Mouse (Mus musculus) stomach, postnatal 0 days (tissue): Measurements from ENCODE around the gene Hltf.

ENCODE experiments used
- CTCF ChIP-seq: IDR thresholded peaks from 2 replicates; pipeline ENCODE4 v1.5.1; 2016; ENCODE audit warnings: antibody characterized with exemption, low read depth, mild to moderate bottlenecking, moderate library complexity
- EP300 ChIP-seq: optimal IDR thresholded peaks from 2 replicates; pipeline ENCODE3; 2016; ENCODE audit warnings: antibody characterized with exemption

DNA sequence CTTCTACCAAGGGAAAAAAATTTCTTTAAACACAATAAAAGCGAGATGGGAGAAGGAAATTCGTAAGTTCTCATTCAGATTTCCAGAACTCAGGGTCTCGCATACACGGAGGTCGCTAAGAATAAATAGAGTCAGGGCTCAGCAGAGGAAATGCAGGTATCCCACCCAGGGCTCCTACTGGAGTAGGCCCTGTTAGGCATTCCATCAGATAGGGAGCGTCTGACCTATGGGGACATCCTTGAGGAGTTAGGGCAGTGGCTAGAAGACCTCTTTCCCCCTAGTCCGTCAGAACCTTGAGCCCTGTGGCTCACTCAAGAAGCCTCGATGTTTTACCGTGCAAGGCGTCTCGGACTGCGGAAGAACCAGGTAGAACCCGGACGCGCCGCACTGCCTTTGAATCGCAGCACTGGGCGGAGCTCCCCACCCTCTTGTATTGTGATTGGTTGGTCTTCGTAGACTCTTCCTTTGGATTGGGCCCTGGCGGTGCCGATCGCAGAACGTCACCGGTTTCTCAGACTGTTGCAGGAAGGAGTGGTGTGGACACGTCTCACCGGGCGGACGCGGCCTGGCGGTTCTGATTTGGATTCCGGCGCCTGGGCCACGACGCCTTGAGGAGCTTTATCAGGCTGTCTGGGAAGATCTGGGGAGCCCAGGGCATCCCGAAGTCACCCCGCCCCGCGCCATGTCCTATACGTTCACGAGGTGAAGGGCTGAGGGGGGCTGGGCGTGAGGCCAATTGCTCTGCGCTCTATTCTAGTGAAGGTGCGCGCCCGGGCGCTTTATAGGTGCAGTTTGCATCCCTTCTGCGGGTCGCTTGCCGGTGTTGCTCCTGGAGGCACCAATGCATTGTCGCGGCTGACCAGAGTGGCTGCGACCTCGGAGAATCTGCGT, at the start of gene Hltf:
- TF ChIP-seq CTCF (no peak), EP300 (peak; percentile 71)
